Mouse (Mus musculus) activated CD4-positive, CD25-positive, alpha-beta regulatory T cell (primary cell): Measurements from ENCODE around the gene Gm10153. TPM values are rescaled to one million over a fixed set of nuclear protein-coding genes. Genes with fewer than 3 reads are reported as not detected.

Experiments used
- polyA plus RNA-seq, 2 experiments: library from polyadenylated mRNA; unstranded; fragments of 100-300 nt; shearing (Covaris generic); gene quantifications; one replicate each; pipeline ENCODE4 v1.2.1; 2017

Gene Gm10153
- polyA plus RNA-seq, result not detected

DNA sequence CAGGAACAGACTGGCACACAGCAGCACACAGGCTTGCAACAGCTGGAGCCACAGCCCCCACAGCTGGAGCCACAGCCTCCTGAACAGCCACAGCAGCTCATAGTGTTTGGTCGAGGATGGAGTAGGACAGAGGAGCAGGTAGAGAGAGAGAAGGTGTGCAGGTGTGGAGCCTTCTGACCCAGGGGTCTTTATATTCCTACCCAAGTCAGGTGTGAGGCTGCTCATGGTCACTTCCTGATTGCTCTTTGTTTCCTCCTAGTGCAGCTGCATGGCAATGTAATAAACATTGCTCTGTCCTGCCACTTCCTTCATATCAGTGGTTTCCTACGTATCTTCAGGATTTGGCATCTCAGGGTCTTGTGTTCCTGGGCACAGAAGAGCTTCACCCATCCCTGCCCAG lies at the start of gene Gm10153:
Gene Gm10153, minus strand, starts transcription at position 101 of the 400 bp plus-strand sequence.

GRCm38 (mm10) chr7:142229871-142230270 lies 39.7 kb upstream of the Gm10153 start, which contains the start of gene Krtap5-5:
Gene Krtap5-5 (minus strand): TSS chr7:142229971.

DNA sequence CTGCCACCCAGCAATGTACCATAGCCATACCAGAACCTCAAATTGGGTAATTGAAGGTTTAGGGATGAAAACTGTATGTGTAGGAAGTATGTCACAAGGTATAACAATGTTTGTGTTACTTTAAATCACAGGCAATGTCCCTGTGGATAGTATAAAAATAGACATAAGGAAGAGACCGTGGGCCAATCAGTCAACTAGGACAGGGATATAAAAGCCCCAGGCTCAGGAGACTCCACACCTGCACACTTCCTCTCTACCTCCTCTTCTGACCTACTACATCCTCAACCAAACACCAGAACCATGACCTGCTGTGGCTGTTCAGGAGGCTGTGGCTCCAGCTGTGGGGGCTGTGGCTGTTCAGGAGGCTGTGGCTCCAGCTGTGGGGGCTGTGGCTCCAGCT lies 21.4 kb upstream of the Gm10153 start, which contains the start of gene Gm7579:
Gene Gm7579, plus strand, starts transcription at position 301 of the 400 bp plus-strand sequence.

DNA sequence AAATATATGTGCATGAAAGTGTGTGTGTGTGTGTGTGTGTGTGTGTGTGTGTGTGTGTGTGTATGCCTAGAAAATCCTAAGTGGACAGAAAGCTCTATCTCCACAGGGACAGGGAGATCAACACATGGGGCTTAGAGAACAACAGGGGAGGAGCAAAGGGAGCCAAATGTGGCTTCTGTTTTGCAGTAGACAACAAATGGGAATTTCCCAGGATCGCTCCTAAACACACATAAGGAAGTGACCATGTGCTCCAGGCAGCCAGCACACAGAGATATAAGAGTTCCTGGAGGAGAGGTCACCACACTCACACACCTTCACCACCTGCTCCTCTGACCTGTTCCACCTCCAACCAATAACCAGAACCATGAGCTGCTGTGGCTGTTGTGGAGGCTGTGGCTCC lies 10.9 kb upstream of the Gm10153 start, which contains the start of gene Krtap5-3:
Gene Krtap5-3, plus strand, starts transcription at position 301 of the 400 bp plus-strand sequence.

DNA sequence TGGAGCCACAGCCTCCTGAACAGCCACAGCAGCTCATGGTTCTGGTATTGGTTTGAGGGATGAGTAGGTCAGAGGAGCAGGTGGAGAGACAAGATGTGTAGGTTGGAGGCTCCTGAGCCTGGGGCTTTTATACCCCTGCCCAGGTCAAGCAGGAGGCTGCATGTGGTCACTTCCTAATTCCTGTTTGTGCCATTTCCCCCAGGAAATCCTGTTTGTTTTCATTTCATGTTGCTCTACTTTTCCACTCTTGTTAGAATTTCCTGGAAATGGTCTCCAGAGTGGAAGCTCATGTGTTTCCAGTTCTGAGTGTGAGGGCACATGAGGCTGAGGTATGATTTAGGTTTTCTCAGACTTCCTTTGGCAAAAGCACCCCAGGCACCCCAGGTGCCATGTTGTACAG lies 14.3 kb downstream of the Gm10153 start, which contains the start of gene Krtap5-2:
Gene Krtap5-2, minus strand, starts transcription at position 101 of the 400 bp plus-strand sequence.

GRCm38 (mm10) chr7:142165639-142166038 lies 24.6 kb downstream of the Gm10153 start, which contains the start of gene Gm4553:
Gene Gm4553 (minus strand): TSS chr7:142165739.

GRCm38 (mm10) chr7:142157013-142157412 lies 33.2 kb downstream of the Gm10153 start, which contains the start of gene Gm29735:
Gene Gm29735 (minus strand): TSS chr7:142157113.

DNA sequence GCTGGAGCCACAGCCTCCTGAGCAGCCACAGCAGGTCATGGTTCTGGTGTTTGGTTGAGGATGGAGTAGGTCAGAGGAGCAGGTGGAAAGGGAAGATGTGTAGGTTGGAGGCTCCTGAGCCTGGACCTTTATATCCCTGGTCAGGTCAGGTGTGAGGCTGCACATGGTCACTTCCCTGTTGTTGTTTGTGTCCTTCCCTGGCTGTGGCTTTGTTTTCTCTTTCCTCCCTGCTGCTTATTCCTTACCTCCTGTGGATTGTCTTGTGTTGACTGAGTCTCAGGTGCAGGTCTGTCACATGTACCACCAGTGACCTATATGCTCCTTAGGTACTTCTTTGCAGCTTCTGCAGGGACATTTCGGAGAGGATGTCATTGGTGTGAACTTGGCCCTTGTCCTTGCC lies 45.7 kb downstream of the Gm10153 start, which contains the start of gene Gm45337:
Gene Gm45337, minus strand, starts transcription at position 101 of the 400 bp plus-strand sequence.

Other genes starting within 250 kb of the Gm10153 start
- gene Brsk2, start 240.6 kb downstream of the Gm10153 start, polyA plus RNA-seq, result under 1 TPM in 1 of 2 experiments, not detected in 1; 0.17 TPM
- 10 to 100 TPM; 67.3 to 91.7 TPM for gene Mob2, start 129.3 kb downstream of the Gm10153 start, polyA plus RNA-seq
- gene Dusp8, start 94.5 kb downstream of the Gm10153 start, polyA plus RNA-seq, result under 1 TPM in 1 of 2 experiments, not detected in 1; 0.13 TPM
- not detected for gene Gm45618, start 69.7 kb downstream of the Gm10153 start, polyA plus RNA-seq
- not detected for gene Gm39115, start 54.4 kb downstream of the Gm10153 start, polyA plus RNA-seq
- gene Gm45337, start 45.8 kb downstream of the Gm10153 start, polyA plus RNA-seq, result not detected
- gene Gm29735, start 33.3 kb downstream of the Gm10153 start, polyA plus RNA-seq, result not detected
- under 1 TPM in 1 of 2 experiments, not detected in 1; 0.75 TPM for gene Gm4553, start 24.6 kb downstream of the Gm10153 start, polyA plus RNA-seq
- gene Krtap5-2, start 14.4 kb downstream of the Gm10153 start, polyA plus RNA-seq, result under 1 TPM in 1 of 2 experiments, not detected in 1; 0.20 TPM
- not detected for gene Krtap5-3, start 11.0 kb upstream of the Gm10153 start, polyA plus RNA-seq
- gene Gm7579, start 21.5 kb upstream of the Gm10153 start, polyA plus RNA-seq, result not detected
- not detected for gene Krtap5-5, start 39.6 kb upstream of the Gm10153 start, polyA plus RNA-seq
- gene Gm40460, start 50.7 kb upstream of the Gm10153 start, polyA plus RNA-seq, result not detected
- not detected for gene Gm2431, start 68.0 kb upstream of the Gm10153 start, polyA plus RNA-seq
- not detected for gene Gm4559, start 84.0 kb upstream of the Gm10153 start, polyA plus RNA-seq
- not detected for gene Krtap5-1, start 106.7 kb upstream of the Gm10153 start, polyA plus RNA-seq
- gene Krtap5-4, start 113.2 kb upstream of the Gm10153 start, polyA plus RNA-seq, result not detected
- 10 to 100 TPM in 1 of 2 experiments, 1 to 10 TPM in 1; 6.1 to 10.4 TPM for gene Ifitm10, start 183.4 kb upstream of the Gm10153 start, polyA plus RNA-seq
- under 1 TPM; 0.74 to 0.75 TPM for gene Gm49369, start 192.3 kb upstream of the Gm10153 start, polyA plus RNA-seq
- 100 to 1,000 TPM; 374 to 473 TPM for gene Ctsd, start 197.6 kb upstream of the Gm10153 start, polyA plus RNA-seq
- gene Syt8, start 244.5 kb upstream of the Gm10153 start, polyA plus RNA-seq, result under 1 TPM in 1 of 2 experiments, not detected in 1; 0.68 TPM